In the genomic region with DNA sequence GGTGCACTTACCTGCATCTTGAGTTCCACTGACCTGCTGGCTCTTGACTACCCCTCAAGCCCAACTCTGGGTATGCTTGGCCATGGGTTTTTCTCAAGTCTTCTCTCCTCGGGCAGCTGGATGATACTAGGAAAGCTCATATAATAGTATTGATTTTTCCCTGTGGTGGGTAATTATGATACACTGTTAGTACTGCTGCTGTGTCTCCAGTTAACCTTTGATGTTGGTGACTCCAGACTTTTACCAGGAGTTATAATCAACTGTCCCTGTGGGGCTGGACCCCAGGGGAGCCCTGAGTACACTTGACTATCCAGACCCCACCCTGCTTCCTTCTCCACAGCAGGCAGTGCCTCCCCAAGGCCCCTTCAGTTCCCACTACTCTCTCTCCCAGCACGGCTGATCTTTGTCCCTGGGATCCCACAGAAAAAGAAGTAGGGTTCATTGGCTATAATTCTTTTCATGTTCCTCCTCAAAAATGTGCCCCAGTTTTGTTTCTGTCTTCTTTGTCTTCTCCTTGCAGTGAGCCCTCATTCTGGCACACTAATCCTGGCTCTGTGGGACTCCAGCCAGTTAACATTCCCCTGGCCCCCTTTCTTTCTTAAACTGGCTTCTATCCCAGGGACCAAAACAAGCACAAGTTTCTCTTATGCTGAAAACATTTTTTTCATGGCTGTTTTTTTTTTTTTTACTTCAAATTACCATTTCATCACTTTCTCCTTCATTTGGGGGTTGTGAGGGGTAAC, we compare ENCODE assay signal across 9 mouse cellular contexts. TPM values are rescaled to one million over a fixed set of nuclear protein-coding genes. Genes with fewer than 3 reads are reported as not detected.
DNase-seq lines count a peak whose midpoint lies in the region; ATAC-seq lines count a peak whose summit lies in the region.
"Had no signal": no experiment of that assay in that cellular context is flagged by ENCODE, and none has a peak within 500 bp of the region (broad histone marks: within the 10 kb centered on the region; RNA-seq: fewer than 3 reads in every experiment).

No protein-coding gene starts in this region.

- no peaks in the 10 kb centered on the region for H3K27me3 ChIP-seq in forebrain, embryonic 14.5 days (replicated peaks; ENCODE audit: control insufficient read depth, insufficient read depth, low read length)

- no peak overlapping the region for H3K4me2 ChIP-seq in forebrain, embryonic 14.5 days (ENCODE audit: low read length)

- intact Hi-C loops in left cerebral cortex, postnatal 14 days (cut with DNase I) = no loop called here
- intact Hi-C loops in left cerebral cortex, postnatal 36 days (cut with DNase I) = no loop called here

- peaks cover 14% of the 10 kb centered on the region for H3K4me1 ChIP-seq in forebrain, embryonic 14.5 days (ENCODE audit: control insufficient read depth, insufficient read depth, low read length)

- no peaks in the 10 kb centered on the region for H3K9me3 ChIP-seq in forebrain, embryonic 14.5 days (replicated peaks; ENCODE audit: control insufficient read depth, low read length)

- DNase-seq in adrenal gland, postnatal 10 days = peak; percentile 27
- DNase-seq in adrenal gland, postnatal 36 days = no peak
- peak; percentile 24 to 30 for DNase-seq in left cerebral cortex, postnatal 14 days (ENCODE audit: low spot score in 2 of 2)
- no peak for DNase-seq in left cerebral cortex, postnatal 36 days (ENCODE audit: low spot score in 2 of 2)
- DNase-seq in forebrain, embryonic 14.5 days (ENCODE audit: low spot score) = peak; percentile 77
- DNase-seq in thymus, postnatal 4 days = no peak
- no peak for DNase-seq in kidney, adult 8-10 months

- 8% methylated on average over 2 of the region's 2 CpGs for WGBS in forebrain, embryonic 14.5 days
- 65% methylated on average over 2 of the region's 2 CpGs for WGBS in macrophage (ENCODE audit: missing documents)

- no peak overlapping the region for H3K4me3 ChIP-seq in forebrain, embryonic 14.5 days (ENCODE audit: low read depth, low read length)
- H3K4me3 ChIP-seq in macrophage (ENCODE audit: inconsistent target) = no peak overlapping the region

- no peaks in the 10 kb centered on the region for H3K79me2 ChIP-seq in macrophage (ENCODE audit: inconsistent target)

- H3K27ac ChIP-seq in forebrain, embryonic 14.5 days (ENCODE audit: low read depth, low read length) = peak overlapping the region; percentile 65
- peak overlapping the region; percentile 36 for H3K27ac ChIP-seq in macrophage

- peak; percentile 55; the same call in 1 of the 2 replicates for ATAC-seq in forebrain, embryonic 14.5 days
- ATAC-seq: inflammation-experienced regulatory T-cells, adult 6 months had no signal

- no peaks in the 10 kb centered on the region for H3K36me3 ChIP-seq in forebrain, embryonic 14.5 days (ENCODE audit: control insufficient read depth, insufficient read depth, low read length)
- no peaks in the 10 kb centered on the region for H3K36me3 ChIP-seq in macrophage (ENCODE audit: inconsistent target)

- H3K9ac ChIP-seq in forebrain, embryonic 14.5 days (ENCODE audit: low read length) = no peak overlapping the region

RNA-seq across cellular contexts. Expression of gene Aqp9, which starts 0.8 kb away (rescaled TPM):
- total RNA-seq in adrenal gland, postnatal 10 days (2021) = 10 to 100 TPM; 17.2 to 35.8 TPM
- under 1 TPM; 0.26 to 0.49 TPM for total RNA-seq in adrenal gland, postnatal 36 days (2021)
- total RNA-seq in left cerebral cortex, postnatal 14 days (2021) = 1 to 10 TPM; 3.2 to 3.4 TPM
- total RNA-seq in left cerebral cortex, postnatal 36 days (2021) = 1 to 10 TPM; 1.8 to 2.0 TPM
- polyA plus RNA-seq in forebrain, embryonic 14.5 days (2014; fragmentation: Nextera tagmentation; extraction: Ambion mirVana) = 0.20 and 0.37 TPM in 2 replicates
- total RNA-seq in macrophage (2018; cell fraction: chromatin; rRNA removed) = 1 to 10 TPM in 1 of 26 experiments, under 1 TPM in 7, not detected in 18; 0.16 to 2.6 (median 0.58) TPM
- 1 to 10 TPM in 5 of 26 experiments, under 1 TPM in 20, not detected in 1; 0.06 to 2.0 (median 0.23) TPM for total RNA-seq in macrophage (2018; cell fraction: cytosol; rRNA removed)
- 1 to 10 TPM in 10 of 26 experiments, under 1 TPM in 4, not detected in 12; 0.27 to 4.6 (median 1.2) TPM for total RNA-seq in macrophage (2018; cell fraction: nucleus; rRNA removed)
- 0.21 to 0.23 TPM in 2 of 3 replicates, not detected in the other for polyA plus RNA-seq in macrophage (2018)
- polyA plus RNA-seq: inflammation-experienced regulatory T-cells, adult 6 months had no signal

RNA-seq across cellular contexts. Expression of gene Aldh1a2, which starts 47.9 kb away (rescaled TPM):
- total RNA-seq in adrenal gland, postnatal 10 days (2021) = 10 to 100 TPM; 29.3 to 35.4 TPM
- 10 to 100 TPM; 65.6 to 79.0 TPM for total RNA-seq in adrenal gland, postnatal 36 days (2021)
- total RNA-seq in left cerebral cortex, postnatal 14 days (2021) = 1 to 10 TPM; 9.2 to 9.6 TPM
- total RNA-seq in left cerebral cortex, postnatal 36 days (2021) = 1 to 10 TPM; 5.6 to 7.9 TPM
- 12.4 and 19.5 TPM in 2 replicates for polyA plus RNA-seq in forebrain, embryonic 14.5 days (2014; fragmentation: Nextera tagmentation; extraction: Ambion mirVana)
- total RNA-seq in macrophage (2018; cell fraction: chromatin; rRNA removed) = 1 to 10 TPM in 1 of 26 experiments, not detected in 25; 1.4 TPM
- total RNA-seq in macrophage (2018; cell fraction: cytosol; rRNA removed) = under 1 TPM in 9 of 26 experiments, not detected in 17; 0.04 to 0.10 (median 0.07) TPM
- total RNA-seq in macrophage (2018; cell fraction: nucleus; rRNA removed) = under 1 TPM in 1 of 26 experiments, not detected in 25; 0.38 TPM
- 0.17 TPM in 1 of 3 replicates, not detected in the others for polyA plus RNA-seq in macrophage (2018)

Comparison
In these comparisons a context has a peak if more than half of its experiments do, and no peak if none do; other contexts are left out.
1. DNase-seq: peak in adrenal gland, postnatal 10 days (single experiment), left cerebral cortex, postnatal 14 days (2 of 2) and forebrain, embryonic 14.5 days (single experiment); none in adrenal gland, postnatal 36 days (0 of 2), left cerebral cortex, postnatal 36 days (0 of 2), thymus, postnatal 4 days (single experiment) and kidney, adult 8-10 months (0 of 2).
2. RNA of gene Aqp9, which starts 0.8 kb away (total RNA-seq): 17.2 to 35.8 TPM in adrenal gland, postnatal 10 days; 3.2 to 3.4 TPM in left cerebral cortex, postnatal 14 days, 1.8 to 2.0 TPM in left cerebral cortex, postnatal 36 days and 0.26 to 0.49 TPM in adrenal gland, postnatal 36 days; every median in the first group is over 4 times any median in the second.